Comparison of ENCODE assay signal across 8 mouse cellular contexts in the genomic region with DNA sequence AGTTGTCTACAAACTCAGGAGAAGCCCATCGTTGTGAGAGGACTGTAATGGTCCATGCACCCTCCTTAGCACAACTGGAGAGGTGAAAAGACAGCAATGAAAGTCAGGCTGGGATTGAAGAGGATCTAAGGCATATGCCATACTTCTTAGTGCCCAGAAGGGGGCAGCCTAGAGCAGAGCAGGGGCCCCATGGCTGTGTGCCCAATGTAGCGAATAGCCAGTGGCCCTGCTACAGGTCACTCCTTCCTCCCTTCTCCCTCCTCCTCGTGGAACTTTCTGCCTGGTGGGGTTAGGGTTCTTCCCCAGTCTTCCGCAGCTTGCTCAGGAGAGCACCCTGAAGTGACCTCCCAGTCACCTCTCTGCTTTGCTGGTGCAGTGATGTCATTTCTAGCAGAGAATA.
DNase-seq lines count a peak whose midpoint lies in the region; ATAC-seq and TF ChIP-seq lines count a peak whose summit lies in the region.

No protein-coding gene starts in this region.

- 15% methylated on average over 4 of the region's 4 CpGs for WGBS in kidney, embryonic 15.5 days
- 22% methylated on average over 4 of the region's 4 CpGs for WGBS in intestine, embryonic 16.5 days

- no peaks in the 10 kb centered on the region for H3K27me3 ChIP-seq in kidney, embryonic 15.5 days
- no peaks in the 10 kb centered on the region for H3K27me3 ChIP-seq in intestine, embryonic 16.5 days (replicated peaks; ENCODE audit: control insufficient read depth, insufficient read depth, low read length)

- H3K4me1 ChIP-seq in kidney, embryonic 15.5 days = peaks cover 6% of the 10 kb centered on the region; the same call in 1 of the 2 replicates
- no peaks in the 10 kb centered on the region for H3K4me1 ChIP-seq in intestine, embryonic 16.5 days (ENCODE audit: control insufficient read depth, insufficient read depth, low read length)

- no peaks in the 10 kb centered on the region for H3K9me3 ChIP-seq in kidney, embryonic 15.5 days (replicated peaks)
- H3K9me3 ChIP-seq in intestine, embryonic 16.5 days (ENCODE audit: control insufficient read depth, low read length) = no peaks in the 10 kb centered on the region

- no peak overlapping the region for H3K27ac ChIP-seq in left cerebral cortex, adult 2 months
- H3K27ac ChIP-seq in kidney, embryonic 15.5 days = no peak overlapping the region
- H3K27ac ChIP-seq in intestine, embryonic 16.5 days (ENCODE audit: low read length) = no peak overlapping the region

- H3K9ac ChIP-seq in kidney, embryonic 15.5 days = no peak overlapping the region
- no peak overlapping the region for H3K9ac ChIP-seq in intestine, embryonic 16.5 days (ENCODE audit: low read depth, low read length)

- peak; percentile 83 for TF ChIP-seq CTCF in left cerebral cortex, adult 2 months (IDR thresholded peaks at IDR 0.05)

- no peak for DNase-seq in left cerebral cortex, adult 2 months (ENCODE audit: extremely low spot score in 1 of 2, low spot score in 2 of 2)
- no peak for DNase-seq in left cerebral cortex, postnatal 36 days (ENCODE audit: low spot score in 2 of 2)
- peak; percentile 30 for DNase-seq in R1 (ENCODE audit: low read depth, low spot score)
- DNase-seq in left cerebral cortex, postnatal 4 days = no peak

- peak; percentile 65 for ATAC-seq in common myeloid progenitor, adult 5-6 weeks (replicated peaks; ENCODE audit: low read depth, poor library complexity, severe bottlenecking)
- ATAC-seq in kidney, embryonic 15.5 days (replicated peaks; ENCODE audit: low FRiP score) = peak; percentile 25; the same call in 1 of the 2 replicates
- peak; percentile 63 for ATAC-seq in megakaryocyte-erythroid progenitor cell, adult 5-6 weeks (replicated peaks; ENCODE audit: low FRiP score, low TSS enrichment, poor library complexity, severe bottlenecking)
- ATAC-seq in intestine, embryonic 16.5 days = no peak

- no peak overlapping the region for H3K4me3 ChIP-seq in left cerebral cortex, adult 2 months
- H3K4me3 ChIP-seq in kidney, embryonic 15.5 days (replicated peaks) = no peak overlapping the region
- no peak overlapping the region for H3K4me3 ChIP-seq in intestine, embryonic 16.5 days (ENCODE audit: low read length)

- intact Hi-C loops in left cerebral cortex, adult 2 months (cut with DNase I) = loop anchor here (1.0 to 5.0 kb wide), 2 partner anchors 72 to 112 kb away; no protein-coding TSS in a partner anchor
- intact Hi-C loops in left cerebral cortex, postnatal 36 days (cut with DNase I) = loop anchor here (10.0 kb wide), 1 partner anchor 69 kb away; no protein-coding TSS in a partner anchor
- intact Hi-C loops in left cerebral cortex, postnatal 4 days (cut with DNase I) = no loop called here

- H3K36me3 ChIP-seq in kidney, embryonic 15.5 days = no peaks in the 10 kb centered on the region
- H3K36me3 ChIP-seq in intestine, embryonic 16.5 days (ENCODE audit: control insufficient read depth, insufficient read depth, low read length) = no peaks in the 10 kb centered on the region

- no peak overlapping the region for H3K4me2 ChIP-seq in kidney, embryonic 15.5 days
- H3K4me2 ChIP-seq in intestine, embryonic 16.5 days (ENCODE audit: low read depth, low read length) = no peak overlapping the region
